Mouse (Mus musculus) adrenal gland, postnatal 25 days (tissue): ENCODE results near the gene Ncapg2. TPM values are rescaled to one million over a fixed set of nuclear protein-coding genes. Genes with fewer than 3 reads are reported as not detected.

Experiments used
- DNase-seq: peaks from one replicate; pipeline ENCODE4 v3.0.0; 2021; ENCODE audit warnings: mixed read lengths
- long read RNA-seq: library from polyadenylated mRNA; stranded (forward); transcript quantifications from one replicate; pipeline ENCODE4 v2.0.0, GENCODE M21; 2021
- total RNA-seq: library from RNA; stranded (reverse); gene quantifications from 2 replicates; pipeline ENCODE4 v1.2.3, GENCODE M21; 2021

Ncapg2 gene
- total RNA-seq, result 10.8 and 14.1 TPM in 2 replicates
- long read RNA-seq, result 0 reads

GRCm38 (mm10) chr12:116405045-116405835 lies at the start of gene Ncapg2:
Gene Ncapg2, plus strand, starts transcription at chr12:116405402.
- peak; percentile 99 for DNase-seq

GRCm38 (mm10) chr12:116362091-116362490 lies 43.1 kb upstream of the Ncapg2 start:
- no peak for DNase-seq

- no peak for DNase-seq
Measured at GRCm38 (mm10) chr12:116366900-116367299, 38.3 kb upstream of the Ncapg2 start.

- no peak for DNase-seq
Measured at GRCm38 (mm10) chr12:116367346-116367745, 37.9 kb upstream of the Ncapg2 start.

GRCm38 (mm10) chr12:116368857-116369256 lies 36.3 kb upstream of the Ncapg2 start:
- no peak for DNase-seq

- no peak for DNase-seq
Measured at GRCm38 (mm10) chr12:116383101-116383500, 22.1 kb upstream of the Ncapg2 start.

- DNase-seq, result no peak
Measured at GRCm38 (mm10) chr12:116383995-116384394, 21.2 kb upstream of the Ncapg2 start.

GRCm38 (mm10) chr12:116386802-116387201 lies 18.4 kb upstream of the Ncapg2 start:
- no peak for DNase-seq

- no peak for DNase-seq
Measured at GRCm38 (mm10) chr12:116389868-116390267, 15.3 kb upstream of the Ncapg2 start.

- DNase-seq, result no peak
Measured at GRCm38 (mm10) chr12:116394327-116394726, 10.9 kb upstream of the Ncapg2 start.

- DNase-seq, result no peak
Measured at GRCm38 (mm10) chr12:116395312-116395711, 9.9 kb upstream of the Ncapg2 start.

- no peak for DNase-seq
Measured at GRCm38 (mm10) chr12:116396072-116396695, 9.0 kb upstream of the Ncapg2 start.

GRCm38 (mm10) chr12:116404012-116404679 lies 1.1 kb upstream of the Ncapg2 start:
- no peak for DNase-seq

GRCm38 (mm10) chr12:116405836-116406155 lies 594 bp downstream of the Ncapg2 start:
- no peak for DNase-seq

- DNase-seq, result no peak
Measured at GRCm38 (mm10) chr12:116407883-116408282, 2.7 kb downstream of the Ncapg2 start.

- DNase-seq, result no peak
Measured at GRCm38 (mm10) chr12:116414941-116415340, 9.7 kb downstream of the Ncapg2 start.

- no peak for DNase-seq
Measured at GRCm38 (mm10) chr12:116416514-116416913, 11.3 kb downstream of the Ncapg2 start.

GRCm38 (mm10) chr12:116421656-116422055 lies 16.5 kb downstream of the Ncapg2 start:
- no peak for DNase-seq

- DNase-seq, result no peak
Measured at GRCm38 (mm10) chr12:116425392-116425791, 20.2 kb downstream of the Ncapg2 start.

GRCm38 (mm10) chr12:116433742-116434141 lies 28.5 kb downstream of the Ncapg2 start:
- DNase-seq, result no peak

- DNase-seq, result no peak
Measured at GRCm38 (mm10) chr12:116435232-116435631, 30.0 kb downstream of the Ncapg2 start.

- DNase-seq, result no peak
Measured at GRCm38 (mm10) chr12:116436125-116436524, 30.9 kb downstream of the Ncapg2 start.

- DNase-seq, result no peak
Measured at GRCm38 (mm10) chr12:116438591-116438990, 33.4 kb downstream of the Ncapg2 start.
